Mouse (Mus musculus) brain, embryonic 18.5 days (tissue): ENCODE measurements at regions not wholly inside any gene's neighbourhood (a gene's known extent, or its start where the extent isn't known, plus 50 kb on each side); places are given as distances from the start of the nearest gene placed in this dataset.
A peak's percentile ranks its signal among the peaks of the same experiment; 100 is the strongest.
"Not testable (repeated sequence)": the region's sequence is repeated elsewhere in the genome, so short reads cannot be mapped to it uniquely, and the experiment has no call there.

ENCODE experiments used
- DNase-seq: peaks from one replicate; pipeline ENCODE4 v3.0.0-alpha.2; 2012; ENCODE audit warnings: low read depth, low spot score

- DNase-seq = no peak
Measured at GRCm38 (mm10) chr5:134046086-134046485, 53.4 kb upstream of the Castor2 start.

GRCm38 (mm10) chr5:134042938-134043337 is 56.6 kb upstream of the Castor2 start:
- not testable (repeated sequence) for DNase-seq

DNA sequence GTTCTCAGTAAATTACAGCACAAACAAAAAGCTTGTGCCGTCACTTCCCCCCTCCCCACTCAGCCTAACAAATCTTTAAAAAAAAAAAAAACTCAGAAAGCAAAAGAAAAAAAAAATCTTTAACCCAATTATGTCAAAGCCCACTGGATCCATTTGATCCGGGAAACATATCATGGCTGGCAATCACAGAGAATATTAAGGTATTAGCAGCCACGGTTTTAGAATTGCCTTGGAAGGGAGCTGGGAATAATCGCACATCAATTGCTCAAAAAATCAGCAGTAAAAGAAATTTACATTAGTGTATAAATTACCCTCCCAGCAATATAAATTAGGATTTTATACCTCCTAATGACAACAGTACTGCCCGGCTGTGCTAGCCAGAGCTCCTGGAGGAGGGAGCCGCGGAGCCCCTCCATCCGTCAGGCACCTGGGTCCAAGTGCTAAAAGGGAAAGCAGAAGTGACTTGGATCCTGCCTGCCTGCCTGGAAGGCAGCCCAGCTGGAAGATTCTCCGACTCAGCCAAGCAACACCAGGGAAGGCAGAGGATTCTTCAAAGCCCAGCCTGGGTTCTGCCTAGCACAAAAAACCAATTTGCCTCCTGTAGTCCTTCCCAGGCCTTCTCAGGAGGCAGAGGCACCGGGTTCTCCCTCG is 72.1 kb upstream of the Castor2 start:
- DNase-seq = peak; percentile 36

DNA sequence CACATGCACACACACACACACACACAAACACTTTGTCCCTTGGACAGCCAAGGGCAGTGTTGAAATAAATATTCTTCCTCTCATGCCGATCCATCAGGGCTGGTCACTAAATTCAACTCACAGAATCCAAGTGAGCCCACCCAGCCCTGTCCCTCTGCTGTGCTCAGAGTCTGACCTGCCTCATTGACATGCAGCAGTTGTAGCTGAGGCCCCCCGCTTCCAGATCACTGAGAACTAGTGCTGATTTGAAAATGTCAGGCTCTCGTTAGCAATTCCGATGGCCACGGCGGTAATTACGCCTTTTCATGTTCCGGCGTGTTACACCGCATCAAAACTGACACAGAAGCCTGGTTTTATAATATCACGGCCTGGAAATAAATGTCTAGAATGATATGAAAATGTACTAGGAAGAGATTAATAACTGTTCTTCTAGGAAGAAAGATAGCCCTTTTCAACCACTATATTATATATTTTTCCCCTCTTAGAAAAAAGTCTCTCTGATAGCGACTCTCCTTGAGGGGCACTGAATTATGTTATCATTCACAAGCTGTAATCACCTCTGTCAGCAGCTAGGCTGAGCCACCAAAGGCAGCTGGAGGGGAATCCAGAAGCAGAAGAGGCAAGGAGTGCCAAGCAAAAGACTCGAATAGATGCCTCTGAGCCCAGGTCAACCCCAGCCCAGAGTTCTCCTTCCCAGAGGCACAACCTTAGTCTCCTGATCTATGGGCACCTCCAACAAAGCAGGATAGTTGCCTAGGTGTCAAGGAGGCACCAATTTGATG is 79.7 kb upstream of the Castor2 start:
- DNase-seq = no peak

DNA sequence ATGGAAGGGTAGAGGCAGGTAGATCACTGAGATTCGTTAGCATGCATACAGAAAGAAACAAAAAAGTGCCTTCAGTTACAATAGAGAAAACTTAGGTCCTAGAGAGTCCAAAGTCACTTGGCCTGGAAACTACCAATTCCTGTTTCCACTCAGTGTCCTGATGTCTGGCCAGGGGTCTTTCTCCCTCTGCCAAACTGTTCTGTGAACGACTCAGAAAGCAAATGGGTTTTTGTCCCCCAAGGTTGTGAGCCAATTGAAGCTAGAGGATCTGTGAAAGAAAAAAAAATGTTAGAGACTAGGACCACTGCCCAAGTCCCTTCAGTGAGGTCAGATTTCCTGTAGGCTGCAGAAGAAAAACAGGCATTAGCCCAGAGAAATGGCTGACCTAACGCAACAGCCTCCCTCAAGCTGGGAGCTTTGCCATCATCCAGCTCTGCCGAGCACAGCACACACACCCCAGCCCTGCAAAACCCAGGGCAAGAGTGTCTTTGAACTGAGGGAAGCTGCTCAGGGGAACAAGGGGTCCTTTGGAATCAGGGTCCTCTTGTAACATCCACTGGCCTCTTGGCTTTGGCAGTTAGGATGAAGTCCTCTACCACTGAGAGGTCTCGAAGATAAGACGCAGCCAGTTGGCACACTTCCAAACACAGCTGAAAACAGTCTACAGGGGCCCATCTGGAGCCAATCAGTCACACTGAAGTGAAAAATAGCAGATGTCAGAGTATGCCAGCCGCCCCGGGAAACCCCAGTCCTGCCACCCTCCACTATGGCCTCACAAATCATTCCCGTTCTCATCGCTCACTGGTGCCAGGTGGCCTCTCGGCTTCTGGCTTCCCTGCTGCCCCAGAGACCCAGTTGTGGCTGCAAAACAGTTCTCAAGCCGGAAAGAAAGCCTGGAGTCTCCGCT is 85.0 kb upstream of the Castor2 start:
- DNase-seq = no peak

DNA sequence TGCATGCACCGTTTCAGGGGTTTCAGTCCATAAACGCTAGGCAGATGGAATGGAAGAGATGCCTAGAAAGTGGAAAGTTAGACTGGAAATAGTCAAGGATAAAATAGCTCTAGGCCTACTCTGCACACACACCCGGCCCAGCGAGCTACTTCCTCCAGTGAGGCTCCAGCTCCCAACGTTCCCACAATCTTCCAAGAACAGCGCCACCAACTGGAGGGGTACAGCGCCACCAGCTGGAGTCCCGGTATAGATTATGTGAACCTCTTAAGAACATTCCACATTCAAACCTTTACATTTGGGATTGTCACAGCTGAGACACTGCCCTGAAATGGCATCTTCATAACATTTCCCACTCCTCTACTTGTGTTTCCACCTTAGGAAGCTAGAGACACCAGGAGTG is 86.3 kb upstream of the Castor2 start:
- no peak for DNase-seq

DNA sequence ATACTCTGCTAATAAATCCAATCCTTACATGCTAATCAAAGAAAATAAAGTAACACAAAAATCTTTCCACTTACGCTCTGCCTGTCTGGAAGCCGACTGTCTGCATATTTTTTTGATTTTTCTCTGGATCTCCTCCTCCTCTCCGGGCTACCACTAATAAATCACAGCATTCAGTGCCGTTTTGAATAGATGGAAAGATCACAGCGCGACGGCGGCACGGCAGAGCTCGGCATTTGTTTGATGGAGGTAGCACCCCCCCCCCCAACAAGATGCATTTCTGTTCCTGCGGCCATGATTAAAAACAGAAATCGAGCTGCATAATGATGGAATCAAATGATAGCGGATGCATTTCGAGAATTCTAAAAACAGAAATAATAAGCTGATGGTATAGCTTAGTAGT is 89.7 kb upstream of the Castor2 start:
- DNase-seq = no peak

DNA sequence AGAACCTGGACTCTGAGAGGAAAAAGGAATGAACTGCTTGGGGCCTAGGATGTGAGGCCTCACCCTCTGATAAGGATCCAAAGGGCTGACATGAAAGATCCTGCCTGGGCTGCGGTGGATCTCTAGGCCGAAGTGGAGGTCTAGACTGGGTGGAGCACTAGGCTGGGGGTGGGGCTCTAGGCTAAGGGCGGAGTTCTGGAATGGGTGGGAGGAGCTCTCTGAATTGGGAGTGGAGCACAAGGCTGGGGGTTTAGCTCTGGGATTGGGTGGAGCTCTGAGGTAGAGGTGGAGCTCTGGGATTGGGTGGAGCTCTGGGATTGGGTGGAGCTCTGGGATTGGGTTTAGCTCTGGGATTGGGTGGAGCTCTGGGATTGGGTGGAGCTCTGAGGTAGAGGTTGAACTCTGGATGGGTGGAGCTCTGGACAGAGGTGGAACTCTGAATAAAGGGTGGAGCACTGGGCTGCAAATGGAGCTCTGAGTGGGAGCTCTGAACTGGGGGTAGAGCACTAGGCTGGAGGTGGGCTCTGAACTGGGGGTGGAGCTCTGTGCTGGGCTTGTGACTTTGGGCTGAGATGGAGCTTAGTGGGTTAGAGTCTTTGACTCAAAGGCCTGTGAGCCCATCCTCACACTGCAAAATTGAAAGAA is 92.3 kb upstream of the Castor2 start:
- DNase-seq = no peak

DNA sequence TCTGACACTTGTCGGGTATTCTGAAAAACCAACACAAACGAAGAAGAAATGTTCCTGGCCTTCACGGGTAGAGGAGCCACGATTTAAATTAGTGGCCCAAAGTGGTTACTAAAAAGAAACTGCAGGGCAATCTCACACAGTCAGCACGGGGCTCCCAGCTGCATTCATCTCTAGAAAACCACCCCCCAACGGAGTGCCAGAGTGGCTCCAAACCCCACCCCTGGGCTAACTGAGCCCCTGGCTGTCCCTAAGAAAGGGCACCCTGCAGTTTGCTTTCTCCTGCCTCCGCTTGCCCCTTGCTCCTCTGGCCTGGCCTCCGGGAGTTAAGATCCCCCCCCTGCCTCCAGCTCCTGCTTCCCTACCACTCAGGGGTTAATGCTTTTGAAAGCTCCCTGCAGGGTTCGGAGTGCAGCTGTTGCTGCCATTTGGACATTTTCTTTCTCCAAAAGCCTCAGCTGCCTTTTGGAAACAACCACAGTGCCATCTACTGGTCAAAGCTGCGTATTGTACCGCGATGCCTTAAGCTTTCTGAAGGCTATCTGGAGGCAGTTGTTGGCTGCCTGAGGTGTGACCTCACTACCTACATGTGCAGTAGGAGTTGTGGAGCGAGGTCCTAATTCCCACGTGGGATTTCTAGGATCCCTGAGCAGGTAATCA is 92.9 kb upstream of the Castor2 start:
- DNase-seq = peak; percentile 81

GRCm38 (mm10) chr5:134006001-134006400 is 93.5 kb upstream of the Castor2 start:
- no peak for DNase-seq

DNA sequence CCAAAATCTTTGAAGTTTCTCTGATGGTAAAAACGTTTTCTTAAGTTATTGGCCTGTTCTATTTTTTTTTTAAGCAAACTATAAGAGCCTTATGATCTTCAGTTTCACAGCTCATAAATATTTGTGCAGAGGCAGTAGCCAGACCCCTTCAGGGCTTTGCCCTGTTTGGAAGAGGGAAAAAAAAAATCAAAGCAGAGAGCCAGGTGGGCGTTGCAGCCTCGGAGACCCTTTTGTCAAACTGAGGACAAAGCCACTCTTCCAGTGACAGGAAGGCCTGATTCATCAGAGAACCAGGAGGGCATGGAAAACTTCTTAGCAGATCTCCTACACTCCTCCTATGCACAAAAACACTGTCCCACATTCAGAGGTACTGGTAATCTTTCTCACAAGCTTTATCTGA is 99.4 kb upstream of the Castor2 start:
- DNase-seq = no peak

- no peak for DNase-seq
Measured at GRCm38 (mm10) chr5:133999698-134000097, 99.8 kb upstream of the Castor2 start.

DNA sequence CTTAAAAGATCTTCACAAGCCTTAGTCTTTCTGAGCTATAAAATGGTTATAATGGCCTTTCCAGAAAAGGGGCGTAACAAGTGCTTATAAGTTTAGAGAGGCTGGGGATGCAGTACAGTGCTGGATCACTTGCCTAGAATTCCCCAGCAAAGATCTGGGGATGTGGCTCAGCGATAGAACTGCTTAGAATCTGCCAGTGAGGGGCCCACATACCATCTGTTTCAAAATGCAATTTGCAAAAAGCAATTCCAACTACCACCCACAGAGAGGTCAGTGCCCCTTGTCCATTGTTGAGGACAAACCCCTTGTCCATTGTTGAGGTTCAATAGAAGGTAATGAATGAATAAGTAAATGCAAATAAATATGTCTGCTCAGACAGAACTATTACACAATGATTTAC is 107.5 kb upstream of the Castor2 start:
- DNase-seq = no peak

- DNase-seq = no peak
Measured at GRCm38 (mm10) chr5:133991556-133991955, 108.0 kb upstream of the Castor2 start.

- DNase-seq = no peak
Measured at GRCm38 (mm10) chr5:133983249-133983966, 116.1 kb upstream of the Castor2 start.

DNA sequence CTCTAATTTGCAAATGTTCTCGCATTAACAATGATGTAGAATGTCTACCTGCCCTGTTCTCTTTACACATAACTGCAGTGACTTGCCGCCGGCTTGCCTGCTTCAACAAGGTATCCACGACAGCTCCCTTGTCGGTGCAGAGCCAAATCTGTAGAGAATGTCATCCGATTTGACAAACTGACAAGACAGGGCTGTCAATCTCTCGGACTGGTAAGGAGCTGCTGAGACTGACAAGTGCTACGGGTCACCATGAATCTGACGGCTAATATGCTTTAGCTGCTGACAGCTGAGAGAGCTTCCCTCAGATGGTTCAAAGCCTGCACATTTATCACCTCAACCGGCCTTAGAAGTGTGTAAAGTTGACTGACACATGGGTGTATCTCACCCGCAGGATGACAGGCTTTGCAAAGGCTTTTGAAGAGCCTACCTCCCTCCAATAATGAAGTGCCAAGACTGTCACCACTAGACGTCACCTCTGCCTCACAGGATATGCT is 129.0 kb upstream of the Castor2 start:
- no peak for DNase-seq

GRCm38 (mm10) chr5:133963301-133963700 is 136.2 kb upstream of the Castor2 start:
- DNase-seq = no peak

GRCm38 (mm10) chr5:133940841-133941240 is 158.7 kb upstream of the Castor2 start:
- peak; percentile 72 for DNase-seq

GRCm38 (mm10) chr5:133940030-133940429 is 159.5 kb upstream of the Castor2 start:
- DNase-seq = no peak
